Mouse (Mus musculus): ENCODE data around the gene Ptar1.

DNA sequence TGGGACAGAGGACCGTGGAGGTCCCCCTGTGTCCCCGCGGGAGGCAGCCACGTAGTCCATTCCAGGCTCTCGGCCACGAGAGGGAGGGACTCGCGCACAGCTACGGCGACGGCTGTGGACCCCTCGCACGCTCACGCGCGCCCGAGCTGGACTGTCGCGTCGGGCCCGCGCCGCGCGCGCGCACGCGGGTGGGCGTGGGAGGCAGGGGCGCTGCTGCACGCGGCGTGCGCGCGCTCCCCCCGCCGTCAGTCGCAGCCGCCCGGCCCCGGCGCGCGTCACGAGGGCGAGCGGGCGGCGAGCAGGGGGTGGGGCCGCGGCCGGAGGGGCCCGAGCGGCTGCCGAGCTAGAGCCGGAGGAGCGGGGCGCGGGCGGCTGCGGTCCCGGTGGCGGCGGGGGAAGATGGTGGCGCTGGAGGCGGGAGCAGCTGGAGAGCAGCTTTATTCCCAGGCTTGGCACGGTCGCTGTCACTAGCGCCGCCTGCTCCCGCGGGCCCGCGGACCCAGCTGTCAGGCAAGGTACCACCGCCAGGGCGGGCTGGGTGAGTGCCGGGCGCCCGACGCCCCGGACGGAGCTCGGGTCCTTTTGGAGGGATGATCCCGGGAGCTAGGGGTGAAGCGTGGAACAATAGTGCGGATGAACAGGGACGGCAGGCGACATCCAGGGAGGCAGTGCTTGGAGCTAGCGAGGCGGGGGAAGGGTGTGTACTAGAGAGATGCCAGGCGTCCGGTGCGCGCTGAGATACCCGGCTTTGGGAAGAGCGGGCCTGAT is 71.5 kb downstream of the Ptar1 start, which contains the start of gene Apba1:
- TF ChIP-seq CTCF (IDR thresholded peaks at IDR 0.05; ENCODE audit: control insufficient read depth, insufficient read depth, insufficient replicate concordance, low read depth, low read length) (no peak), POLR2A (IDR thresholded peaks at IDR 0.05; ENCODE audit: control insufficient read depth, low read depth, low read length) (no peak; the same call in 1 of the 2 replicates)
